In genomic region chr11:61616523-61617292, GRCm38 (mm10) we compare ENCODE assay signal across 10 mouse cellular contexts. TPM values are rescaled to one million over a fixed set of nuclear protein-coding genes. Genes with fewer than 3 reads are reported as not detected.
DNase-seq lines count a peak whose midpoint lies in the region; ATAC-seq and TF ChIP-seq lines count a peak whose summit lies in the region.
"Had no signal": no experiment of that assay in that cellular context is flagged by ENCODE, and none has a peak within 500 bp of the region (broad histone marks: within the 10 kb centered on the region; RNA-seq: fewer than 3 reads in every experiment).

No protein-coding gene starts in this region.

- H3K9me3 ChIP-seq in kidney, postnatal 0 days (replicated peaks; ENCODE audit: low read length), result no peaks in the 10 kb centered on the region
- H3K9me3 ChIP-seq in embryonic facial prominence, embryonic 12.5 days, result no peaks in the 10 kb centered on the region
- H3K9me3 ChIP-seq in heart, embryonic 13.5 days, result no peaks in the 10 kb centered on the region
- H3K9me3 ChIP-seq in lung, postnatal 0 days (ENCODE audit: low read length), result no peaks in the 10 kb centered on the region

- no peak for ATAC-seq in kidney, postnatal 0 days (replicated peaks; ENCODE audit: low FRiP score, low read depth)
- no peak for ATAC-seq in embryonic facial prominence, embryonic 12.5 days (ENCODE audit: insufficient number of reproducible peaks, insufficient read depth, low FRiP score, low TSS enrichment)
- no peak for ATAC-seq in heart, embryonic 13.5 days (ENCODE audit: extremely low read depth, insufficient number of reproducible peaks, low FRiP score, low TSS enrichment)
- peak; percentile 18 for ATAC-seq in lung, postnatal 0 days

- H3K27ac ChIP-seq in kidney, postnatal 0 days, result peak overlapping the region; percentile 60
- no peak overlapping the region for H3K27ac ChIP-seq in embryonic facial prominence, embryonic 12.5 days
- peak overlapping the region; percentile 61 for H3K27ac ChIP-seq in heart, embryonic 13.5 days (replicated peaks)
- peak overlapping the region; percentile 91 for H3K27ac ChIP-seq in lung, postnatal 0 days (ENCODE audit: low read length)

- no peaks in the 10 kb centered on the region for H3K27me3 ChIP-seq in kidney, postnatal 0 days (ENCODE audit: insufficient read depth, low read length)
- H3K27me3 ChIP-seq in embryonic facial prominence, embryonic 12.5 days, result no peaks in the 10 kb centered on the region
- H3K27me3 ChIP-seq in heart, embryonic 13.5 days (replicated peaks), result no peaks in the 10 kb centered on the region
- H3K27me3 ChIP-seq in lung, postnatal 0 days (replicated peaks; ENCODE audit: insufficient read depth, low read length), result no peaks in the 10 kb centered on the region
- H3K27me3 ChIP-seq: Patski had no signal

- no peak for TF ChIP-seq CTCF in kidney, postnatal 0 days (IDR thresholded peaks at IDR 0.05; ENCODE audit: low read depth)
- TF ChIP-seq CTCF in lung, postnatal 0 days (IDR thresholded peaks at IDR 0.05), result no peak

- no peak overlapping the region for H3K4me2 ChIP-seq in kidney, postnatal 0 days (ENCODE audit: low read length)
- peak overlapping the region; percentile 61 for H3K4me2 ChIP-seq in embryonic facial prominence, embryonic 12.5 days (replicated peaks)
- H3K4me2 ChIP-seq in heart, embryonic 13.5 days, result peak overlapping the region; percentile 66
- no peak overlapping the region for H3K4me2 ChIP-seq in lung, postnatal 0 days (replicated peaks; ENCODE audit: low read depth, low read length)

- TF ChIP-seq EP300 in lung, postnatal 0 days (IDR thresholded peaks at IDR 0.05), result peak; percentile 23; the same call in 1 of the 2 replicates

- 0 out of 2 replicates have a peak, but pooled peaks cover 4% of the 10 kb centered on the region for H3K4me1 ChIP-seq in kidney, postnatal 0 days (replicated peaks; ENCODE audit: insufficient read depth, low read length)
- H3K4me1 ChIP-seq in embryonic facial prominence, embryonic 12.5 days, result peaks cover 12% of the 10 kb centered on the region; the same call in 1 of the 2 replicates
- H3K4me1 ChIP-seq in heart, embryonic 13.5 days, result peaks cover 44% of the 10 kb centered on the region
- peaks cover 12% of the 10 kb centered on the region; the same call in 1 of the 2 replicates for H3K4me1 ChIP-seq in lung, postnatal 0 days (ENCODE audit: insufficient read depth, low read depth, low read length)

- H3K36me3 ChIP-seq in kidney, postnatal 0 days (ENCODE audit: insufficient read depth, low read length), result no peaks in the 10 kb centered on the region
- no peaks in the 10 kb centered on the region for H3K36me3 ChIP-seq in embryonic facial prominence, embryonic 12.5 days
- no peaks in the 10 kb centered on the region for H3K36me3 ChIP-seq in heart, embryonic 13.5 days
- H3K36me3 ChIP-seq in lung, postnatal 0 days (ENCODE audit: insufficient read depth, low read length), result no peaks in the 10 kb centered on the region

- WGBS in kidney, postnatal 0 days, result 71% methylated on average over 9 of the region's 9 CpGs
- 59% methylated on average over 9 of the region's 9 CpGs for WGBS in embryonic facial prominence, embryonic 12.5 days
- WGBS in heart, embryonic 13.5 days, result 66% methylated on average over 9 of the region's 9 CpGs
- 49% methylated on average over 9 of the region's 9 CpGs for WGBS in lung, postnatal 0 days

- no peak overlapping the region for H3K9ac ChIP-seq in kidney, postnatal 0 days (ENCODE audit: low read depth, low read length)
- no peak overlapping the region for H3K9ac ChIP-seq in embryonic facial prominence, embryonic 12.5 days
- H3K9ac ChIP-seq in heart, embryonic 13.5 days, result peak overlapping the region; percentile 58
- H3K9ac ChIP-seq in lung, postnatal 0 days (replicated peaks; ENCODE audit: low read depth), result no peak overlapping the region

- DNase-seq in kidney, postnatal 0 days (ENCODE audit: low spot score), result no peak
- DNase-seq in kidney, postnatal 36 days, result no peak
- peak; percentile 52 for DNase-seq in lung, postnatal 0 days (ENCODE audit: low spot score)
- DNase-seq in right cerebral cortex, postnatal 10 days (ENCODE audit: low spot score in 2 of 2), result no peak
- DNase-seq in layer of hippocampus, adult 9-11 months, result no peak
- no peak for DNase-seq in kidney, postnatal 10 days
- DNase-seq: cerebellum, adult 11 months had no signal

- no peak overlapping the region for H3K4me3 ChIP-seq in kidney, postnatal 0 days (replicated peaks; ENCODE audit: low read depth, low read length)
- H3K4me3 ChIP-seq in embryonic facial prominence, embryonic 12.5 days, result no peak overlapping the region
- H3K4me3 ChIP-seq in heart, embryonic 13.5 days, result no peak overlapping the region
- H3K4me3 ChIP-seq in lung, postnatal 0 days (ENCODE audit: low read depth, low read length), result no peak overlapping the region

RNA-seq across cellular contexts. Expression of gene Grap, which starts 36.4 kb away (rescaled TPM):
- 8.2 and 9.1 TPM in 2 replicates for polyA plus RNA-seq in kidney, postnatal 0 days (2015; fragmentation: Nextera tagmentation; extraction: Ambion mirVana)
- 7.4 and 8.5 TPM in 2 replicates for polyA plus RNA-seq in embryonic facial prominence, embryonic 12.5 days (2016; fragmentation: Nextera tagmentation; extraction: Ambion mirVana)
- polyA plus RNA-seq in heart, embryonic 13.5 days (2015; fragmentation: Nextera tagmentation; extraction: Ambion mirVana), result 10.5 and 11.2 TPM in 2 replicates
- 71.8 and 72.1 TPM in 2 replicates for polyA plus RNA-seq in lung, postnatal 0 days (2015; fragmentation: Nextera tagmentation; extraction: Ambion mirVana)

RNA-seq across cellular contexts. Expression of gene Epn2, which starts 37.2 kb away (rescaled TPM):
- polyA plus RNA-seq in kidney, postnatal 0 days (2015; fragmentation: Nextera tagmentation; extraction: Ambion mirVana), result 22.1 and 22.4 TPM in 2 replicates
- 28.3 TPM in 2 replicates for polyA plus RNA-seq in embryonic facial prominence, embryonic 12.5 days (2016; fragmentation: Nextera tagmentation; extraction: Ambion mirVana)
- 19.8 and 20.5 TPM in 2 replicates for polyA plus RNA-seq in heart, embryonic 13.5 days (2015; fragmentation: Nextera tagmentation; extraction: Ambion mirVana)
- polyA plus RNA-seq in lung, postnatal 0 days (2015; fragmentation: Nextera tagmentation; extraction: Ambion mirVana), result 41.0 and 47.7 TPM in 2 replicates

Comparison
In these comparisons a context has a peak if more than half of its experiments do, and no peak if none do; other contexts are left out.
1. H3K4me2 ChIP-seq: peak in embryonic facial prominence, embryonic 12.5 days (single experiment) and heart, embryonic 13.5 days (single experiment); none in kidney, postnatal 0 days (single experiment) and lung, postnatal 0 days (single experiment).